Mouse (Mus musculus): ENCODE measurements around the gene Socs4. TPM values are rescaled to one million over a fixed set of nuclear protein-coding genes. Genes with fewer than 3 reads are reported as not detected.

Gene Socs4
- polyA plus RNA-seq, 1 experiment, result 2.7 TPM

- no peak overlapping the region for H3K4me3 ChIP-seq (ENCODE audit: low read depth, low read length)
- H3K27ac ChIP-seq (ENCODE audit: insufficient read depth, low read depth, low read length), result no peak overlapping the region
- no peaks in the 10 kb centered on the region for H3K4me1 ChIP-seq (ENCODE audit: control insufficient read depth, insufficient read depth, insufficient read length, low read length)
- TF ChIP-seq CTCF (IDR thresholded peaks at IDR 0.05; ENCODE audit: extremely low read depth, insufficient read length, insufficient replicate concordance, low read depth, low read length) (no peak), POLR2A (IDR thresholded peaks at IDR 0.05; ENCODE audit: low read depth, low read length) (no peak)
- no peaks in the 10 kb centered on the region for H3K27me3 ChIP-seq (ENCODE audit: control insufficient read depth, insufficient read depth, low read length)
- 31% methylated on average over 1 of the region's 1 CpGs for WGBS
- H3K36me3 ChIP-seq (ENCODE audit: control insufficient read depth, insufficient read depth, low read length), result peaks cover 12% of the 10 kb centered on the region
Measured at GRCm38 (mm10) chr14:47240600-47240999, 36.1 kb upstream of the Socs4 start.

- WGBS, result 93% methylated on average over 6 of the region's 6 CpGs
Measured at GRCm38 (mm10) chr14:47241046-47241445, 35.7 kb upstream of the Socs4 start.

GRCm38 (mm10) chr14:47242753-47243152, 34.0 kb upstream of the Socs4 start:
- Histone ChIP-seq H3K36me3 (ENCODE audit: control insufficient read depth, insufficient read depth, low read length) (peaks cover 19% of the 10 kb centered on the region), H3K4me1 (ENCODE audit: control insufficient read depth, insufficient read depth, insufficient read length, low read length) (no peaks in the 10 kb centered on the region), H3K27ac (ENCODE audit: insufficient read depth, low read depth, low read length) (no peak overlapping the region), H3K4me3 (ENCODE audit: low read depth, low read length) (no peak overlapping the region), H3K27me3 (ENCODE audit: control insufficient read depth, insufficient read depth, low read length) (no peaks in the 10 kb centered on the region)
- no peak for TF ChIP-seq POLR2A (IDR thresholded peaks at IDR 0.05; ENCODE audit: low read depth, low read length)
- WGBS, result 66% methylated on average over 4 of the region's 4 CpGs

More at GRCm38 (mm10) chr14:47241046-47241445, 35.7 kb upstream of the Socs4 start:
- Histone ChIP-seq H3K4me1 (ENCODE audit: control insufficient read depth, insufficient read depth, insufficient read length, low read length) (no peaks in the 10 kb centered on the region), H3K27ac (ENCODE audit: insufficient read depth, low read depth, low read length) (no peak overlapping the region), H3K36me3 (ENCODE audit: control insufficient read depth, insufficient read depth, low read length) (peaks cover 12% of the 10 kb centered on the region), H3K4me3 (ENCODE audit: low read depth, low read length) (no peak overlapping the region), H3K27me3 (ENCODE audit: control insufficient read depth, insufficient read depth, low read length) (no peaks in the 10 kb centered on the region)
- TF ChIP-seq CTCF (IDR thresholded peaks at IDR 0.05; ENCODE audit: extremely low read depth, insufficient read length, insufficient replicate concordance, low read depth, low read length) (no peak), POLR2A (IDR thresholded peaks at IDR 0.05; ENCODE audit: low read depth, low read length) (no peak)

- WGBS, result 81% methylated on average over 6 of the region's 6 CpGs
Measured at GRCm38 (mm10) chr14:47249839-47250238, 26.9 kb upstream of the Socs4 start.

GRCm38 (mm10) chr14:47264866-47265265, 11.9 kb upstream of the Socs4 start:
- no peak overlapping the region for H3K4me3 ChIP-seq (ENCODE audit: low read depth, low read length)
- 95% methylated on average over 3 of the region's 3 CpGs for WGBS
- H3K36me3 ChIP-seq (ENCODE audit: control insufficient read depth, insufficient read depth, low read length), result peaks cover 26% of the 10 kb centered on the region
- H3K27me3 ChIP-seq (ENCODE audit: control insufficient read depth, insufficient read depth, low read length), result no peaks in the 10 kb centered on the region
- H3K27ac ChIP-seq (ENCODE audit: insufficient read depth, low read depth, low read length), result no peak overlapping the region
- no peak for TF ChIP-seq CTCF (IDR thresholded peaks at IDR 0.05; ENCODE audit: extremely low read depth, insufficient read length, insufficient replicate concordance, low read depth, low read length)
- TF ChIP-seq POLR2A (IDR thresholded peaks at IDR 0.05; ENCODE audit: low read depth, low read length), result no peak
- H3K4me1 ChIP-seq (ENCODE audit: control insufficient read depth, insufficient read depth, insufficient read length, low read length), result no peaks in the 10 kb centered on the region

More at GRCm38 (mm10) chr14:47249839-47250238, 26.9 kb upstream of the Socs4 start:
- Histone ChIP-seq H3K36me3 (ENCODE audit: control insufficient read depth, insufficient read depth, low read length) (peaks cover 9% of the 10 kb centered on the region), H3K4me1 (ENCODE audit: control insufficient read depth, insufficient read depth, insufficient read length, low read length) (no peaks in the 10 kb centered on the region), H3K4me3 (ENCODE audit: low read depth, low read length) (no peak overlapping the region), H3K27ac (ENCODE audit: insufficient read depth, low read depth, low read length) (no peak overlapping the region), H3K27me3 (ENCODE audit: control insufficient read depth, insufficient read depth, low read length) (no peaks in the 10 kb centered on the region)
- no peak for TF ChIP-seq CTCF (IDR thresholded peaks at IDR 0.05; ENCODE audit: extremely low read depth, insufficient read length, insufficient replicate concordance, low read depth, low read length)
- TF ChIP-seq POLR2A (IDR thresholded peaks at IDR 0.05; ENCODE audit: low read depth, low read length), result no peak

GRCm38 (mm10) chr14:47265829-47266228, 10.9 kb upstream of the Socs4 start:
- no peaks in the 10 kb centered on the region for H3K27me3 ChIP-seq (ENCODE audit: control insufficient read depth, insufficient read depth, low read length)
- WGBS, result 93% methylated on average over 8 of the region's 8 CpGs
- no peak overlapping the region for H3K4me3 ChIP-seq (ENCODE audit: low read depth, low read length)
- no peak for TF ChIP-seq CTCF (IDR thresholded peaks at IDR 0.05; ENCODE audit: extremely low read depth, insufficient read length, insufficient replicate concordance, low read depth, low read length)
- TF ChIP-seq POLR2A (IDR thresholded peaks at IDR 0.05; ENCODE audit: low read depth, low read length), result no peak
- H3K27ac ChIP-seq (ENCODE audit: insufficient read depth, low read depth, low read length), result no peak overlapping the region
- no peaks in the 10 kb centered on the region for H3K4me1 ChIP-seq (ENCODE audit: control insufficient read depth, insufficient read depth, insufficient read length, low read length)
- peaks cover 28% of the 10 kb centered on the region for H3K36me3 ChIP-seq (ENCODE audit: control insufficient read depth, insufficient read depth, low read length)

GRCm38 (mm10) chr14:47269056-47269455, 7.7 kb upstream of the Socs4 start:
- H3K36me3 ChIP-seq (ENCODE audit: control insufficient read depth, insufficient read depth, low read length), result peaks cover 30% of the 10 kb centered on the region
- no peaks in the 10 kb centered on the region for H3K4me1 ChIP-seq (ENCODE audit: control insufficient read depth, insufficient read depth, insufficient read length, low read length)
- H3K4me3 ChIP-seq (ENCODE audit: low read depth, low read length), result no peak overlapping the region
- TF ChIP-seq CTCF (IDR thresholded peaks at IDR 0.05; ENCODE audit: extremely low read depth, insufficient read length, insufficient replicate concordance, low read depth, low read length) (no peak), POLR2A (IDR thresholded peaks at IDR 0.05; ENCODE audit: low read depth, low read length) (no peak)
- 98% methylated on average over 4 of the region's 4 CpGs for WGBS
- H3K27ac ChIP-seq (ENCODE audit: insufficient read depth, low read depth, low read length), result no peak overlapping the region
- no peaks in the 10 kb centered on the region for H3K27me3 ChIP-seq (ENCODE audit: control insufficient read depth, insufficient read depth, low read length)

GRCm38 (mm10) chr14:47269706-47270105, 7.0 kb upstream of the Socs4 start:
- Histone ChIP-seq H3K27ac (ENCODE audit: insufficient read depth, low read depth, low read length) (no peak overlapping the region), H3K4me3 (ENCODE audit: low read depth, low read length) (no peak overlapping the region), H3K36me3 (ENCODE audit: control insufficient read depth, insufficient read depth, low read length) (peaks cover 30% of the 10 kb centered on the region), H3K4me1 (ENCODE audit: control insufficient read depth, insufficient read depth, insufficient read length, low read length) (no peaks in the 10 kb centered on the region), H3K27me3 (ENCODE audit: control insufficient read depth, insufficient read depth, low read length) (no peaks in the 10 kb centered on the region)
- TF ChIP-seq CTCF (IDR thresholded peaks at IDR 0.05; ENCODE audit: extremely low read depth, insufficient read length, insufficient replicate concordance, low read depth, low read length) (no peak), POLR2A (IDR thresholded peaks at IDR 0.05; ENCODE audit: low read depth, low read length) (no peak)
- 96% methylated on average over 2 of the region's 2 CpGs for WGBS

Data from small intestine, adult 2 months (tissue).